17 mouse cellular contexts compared by ENCODE assay signal in the genomic region with DNA sequence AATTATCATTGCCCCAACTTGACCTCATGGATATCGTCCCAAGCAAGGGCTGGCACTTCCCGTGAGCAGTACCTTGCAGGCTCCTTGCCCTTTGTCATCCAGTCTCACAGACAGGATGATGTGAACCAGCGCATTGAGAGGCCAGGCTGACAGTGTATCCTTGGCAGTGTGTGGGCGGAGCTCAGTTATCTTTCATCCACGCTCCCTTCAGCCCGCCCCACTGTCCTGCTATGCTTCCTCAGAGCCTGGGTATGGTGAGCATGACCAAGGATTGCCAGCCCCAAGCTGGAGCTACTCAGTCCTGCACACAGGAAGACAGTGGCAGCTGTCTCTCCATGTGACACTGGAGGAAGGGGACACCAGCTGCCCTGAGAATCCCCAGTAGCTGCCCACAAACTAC.
DNase-seq lines count a peak whose midpoint lies in the region; ATAC-seq and TF ChIP-seq lines count a peak whose summit lies in the region.
"Had no signal": no experiment of that assay in that cellular context is flagged by ENCODE, and none has a peak within 500 bp of the region (broad histone marks: within the 10 kb centered on the region; RNA-seq: fewer than 3 reads in every experiment).

No protein-coding gene starts in this region.

- no peak overlapping the region for H3K4me3 ChIP-seq in intestine, embryonic 15.5 days (replicated peaks)
- H3K4me3 ChIP-seq in intestine, embryonic 16.5 days (ENCODE audit: low read length), result no peak overlapping the region
- H3K4me3 ChIP-seq in liver, embryonic 12.5 days, result no peak overlapping the region
- H3K4me3 ChIP-seq in myocyte, result no peak overlapping the region
- H3K4me3 ChIP-seq: erythroblast, embryonic 14.5 days; hindbrain, embryonic 13.5 days; limb, embryonic 12.5 days; lung, embryonic 15.5 days had no signal

- peak; percentile 37 for DNase-seq in adrenal gland, adult 2 months
- no peak for DNase-seq in adrenal gland, postnatal 25 days
- DNase-seq in cerebellum, postnatal 25 days, result no peak
- DNase-seq in layer of hippocampus, adult 9-11 months, result no peak
- DNase-seq: cerebellum, postnatal 10 days; heart, adult 11 months had no signal

- H3K79me2 ChIP-seq in myocyte (ENCODE audit: control insufficient read depth, insufficient read depth), result no peaks in the 10 kb centered on the region

- no peaks in the 10 kb centered on the region for H3K9me3 ChIP-seq in intestine, embryonic 15.5 days
- H3K9me3 ChIP-seq in intestine, embryonic 16.5 days (ENCODE audit: control insufficient read depth, low read length), result no peaks in the 10 kb centered on the region
- no peaks in the 10 kb centered on the region for H3K9me3 ChIP-seq in liver, embryonic 12.5 days (replicated peaks)
- H3K9me3 ChIP-seq: hindbrain, embryonic 13.5 days; limb, embryonic 12.5 days; lung, embryonic 15.5 days had no signal

- H3K4me1 ChIP-seq in intestine, embryonic 15.5 days (replicated peaks), result no peaks in the 10 kb centered on the region
- no peaks in the 10 kb centered on the region for H3K4me1 ChIP-seq in intestine, embryonic 16.5 days (ENCODE audit: control insufficient read depth, insufficient read depth, low read length)
- peaks cover 20% of the 10 kb centered on the region for H3K4me1 ChIP-seq in liver, embryonic 12.5 days
- H3K4me1 ChIP-seq: limb, embryonic 12.5 days; lung, embryonic 15.5 days had no signal

- no peak overlapping the region for H3K9ac ChIP-seq in intestine, embryonic 15.5 days
- H3K9ac ChIP-seq in intestine, embryonic 16.5 days (ENCODE audit: low read depth, low read length), result no peak overlapping the region
- peak overlapping the region; percentile 4; the same call in 1 of the 2 replicates for H3K9ac ChIP-seq in liver, embryonic 12.5 days
- H3K9ac ChIP-seq: hindbrain, embryonic 13.5 days; limb, embryonic 12.5 days; lung, embryonic 15.5 days had no signal

- H3K27ac ChIP-seq in intestine, embryonic 15.5 days, result no peak overlapping the region
- H3K27ac ChIP-seq in intestine, embryonic 16.5 days (ENCODE audit: low read length), result no peak overlapping the region
- H3K27ac ChIP-seq in liver, embryonic 12.5 days, result peak overlapping the region; percentile 64
- H3K27ac ChIP-seq: hindbrain, embryonic 13.5 days; limb, embryonic 12.5 days; lung, embryonic 15.5 days had no signal

- no peaks in the 10 kb centered on the region for H3K27me3 ChIP-seq in intestine, embryonic 15.5 days (replicated peaks)
- H3K27me3 ChIP-seq in intestine, embryonic 16.5 days (replicated peaks; ENCODE audit: control insufficient read depth, insufficient read depth, low read length), result no peaks in the 10 kb centered on the region
- no peaks in the 10 kb centered on the region for H3K27me3 ChIP-seq in liver, embryonic 12.5 days (replicated peaks)
- no peaks in the 10 kb centered on the region for H3K27me3 ChIP-seq in myocyte (ENCODE audit: control insufficient read depth, insufficient read depth, insufficient read length)
- H3K27me3 ChIP-seq: hindbrain, embryonic 13.5 days; limb, embryonic 12.5 days; lung, embryonic 15.5 days had no signal

- TF ChIP-seq POLR2A in myocyte (IDR thresholded peaks at IDR 0.05; ENCODE audit: insufficient read length, low read depth), result no peak

- H3ac ChIP-seq in myocyte (ENCODE audit: control insufficient read depth, insufficient read length), result no peak overlapping the region

- 64% methylated on average over 6 of the region's 6 CpGs for WGBS in intestine, embryonic 15.5 days
- 63% methylated on average over 6 of the region's 6 CpGs for WGBS in intestine, embryonic 16.5 days
- WGBS in liver, embryonic 12.5 days (ENCODE audit: insufficient replicate concordance), result 53% methylated on average over 6 of the region's 6 CpGs

- peak; percentile 13; the same call in 1 of the 2 replicates for ATAC-seq in intestine, embryonic 15.5 days
- ATAC-seq in intestine, embryonic 16.5 days, result no peak
- peak; percentile 93 for ATAC-seq in liver, embryonic 12.5 days
- ATAC-seq: forebrain, embryonic 16.5 days; intestine, postnatal 0 days; midbrain, embryonic 16.5 days had no signal

- H3K36me3 ChIP-seq in intestine, embryonic 15.5 days, result peaks cover 13% of the 10 kb centered on the region; the same call in 1 of the 2 replicates
- peaks cover 4% of the 10 kb centered on the region for H3K36me3 ChIP-seq in intestine, embryonic 16.5 days (ENCODE audit: control insufficient read depth, insufficient read depth, low read length)
- H3K36me3 ChIP-seq in liver, embryonic 12.5 days, result peaks cover 100% of the 10 kb centered on the region
- H3K36me3 ChIP-seq in myocyte (ENCODE audit: control insufficient read depth, insufficient read depth), result peaks cover 7% of the 10 kb centered on the region

- H3K4me2 ChIP-seq in intestine, embryonic 15.5 days (replicated peaks), result no peak overlapping the region
- H3K4me2 ChIP-seq in intestine, embryonic 16.5 days (ENCODE audit: low read depth, low read length), result no peak overlapping the region
- no peak overlapping the region for H3K4me2 ChIP-seq in liver, embryonic 12.5 days
- no peak overlapping the region for H3K4me2 ChIP-seq in myocyte (ENCODE audit: low read depth)
- H3K4me2 ChIP-seq: hindbrain, embryonic 13.5 days; limb, embryonic 12.5 days; lung, embryonic 15.5 days had no signal

TF ChIP-seq in myocyte, 11 proteins besides CTCF, POLR2A, EP300 and RAD21:
- TF ChIP-seq MYOD1 (IDR thresholded peaks at IDR 0.05; ENCODE audit: control insufficient read depth in 1 of 3, insufficient read length in 2 of 3, low read depth in 2 of 3), result peak in 1 of 3 experiments; percentile 46
- peak; percentile 20 for TF ChIP-seq POLR2AphosphoS2 (IDR thresholded peaks at IDR 0.05; ENCODE audit: insufficient read length, low read depth)
- no peak for TF ChIP-seq E2F4 (IDR thresholded peaks at IDR 0.05; ENCODE audit: insufficient read depth)
- no peak for TF ChIP-seq SRF (IDR thresholded peaks at IDR 0.05; ENCODE audit: control insufficient read depth, insufficient read length, low read depth)
- TF ChIP-seq REST (IDR thresholded peaks at IDR 0.05; ENCODE audit: insufficient read depth, insufficient read length), result no peak
- TF ChIP-seq MYOG (IDR thresholded peaks at IDR 0.05; ENCODE audit: control insufficient read depth in 1 of 3, insufficient read depth in 1 of 3, insufficient read length in 2 of 3, low read depth in 2 of 3), result peak in 1 of 3 experiments; percentile 57
TF ChIP-seq in myocyte: peak in this region for 3.
